Mouse (Mus musculus) midbrain, postnatal 0 days (tissue): ENCODE measurements at regions not wholly inside any gene's neighbourhood (a gene's known extent, or its start where the extent isn't known, plus 50 kb on each side); places are given as distances from the start of the nearest gene placed in this dataset.

ENCODE experiments used
- ATAC-seq: fragments of 200-750 bp; cut with Nextera tagmentation; 2 replicates; pipeline ENCODE4 v1.8.0; 2017; ENCODE audit warnings: moderate number of reproducible peaks, mild to moderate bottlenecking, moderate TSS enrichment, moderate library complexity; ENCODE audit not compliant: low FRiP score
- DNase-seq: peaks from one replicate; pipeline ENCODE4 v3.0.0-alpha.2; 2015; ENCODE audit warnings: low spot score
- H3K27ac ChIP-seq: fragments of 300-500 bp; sonication (generic); 2 replicates; pipeline ENCODE4 v1.5.1; 2014; ENCODE audit warnings: low read depth, mild to moderate bottlenecking, low read length, mixed read lengths
- H3K27me3 ChIP-seq: fragments of 300-500 bp; sonication (generic); 2 replicates; pipeline ENCODE4 v1.6.1; 2014; ENCODE audit warnings: low read length, control low read depth, mixed read lengths; ENCODE audit not compliant: insufficient read depth
- H3K36me3 ChIP-seq: fragments of 300-500 bp; sonication (generic); 2 replicates; pipeline ENCODE4 v1.6.1; 2014; ENCODE audit warnings: low read length, control low read depth, mixed read lengths; ENCODE audit not compliant: insufficient read depth
- H3K4me1 ChIP-seq: fragments of 300-500 bp; sonication (generic); 2 replicates; pipeline ENCODE4 v1.6.1; 2014; ENCODE audit warnings: mild to moderate bottlenecking, control low read depth, antibody characterized with exemption, low read length, mixed read lengths; ENCODE audit not compliant: insufficient read depth
- H3K4me2 ChIP-seq: fragments of 300-500 bp; sonication (generic); 2 replicates; pipeline ENCODE4 v1.6.1; 2014; ENCODE audit warnings: low read depth, mild to moderate bottlenecking, low read length, mixed read lengths; ENCODE audit not compliant: poor library complexity, severe bottlenecking
- H3K4me3 ChIP-seq: fragments of 300-500 bp; sonication (generic); 2 replicates; pipeline ENCODE4 v1.5.1; 2014; ENCODE audit warnings: low read depth, mild to moderate bottlenecking, low read length, moderate library complexity
- H3K9ac ChIP-seq: fragments of 300-500 bp; sonication (generic); replicated peaks from 2 replicates; pipeline ENCODE4 v1.6.1; 2014; ENCODE audit warnings: mild to moderate bottlenecking, low read length, moderate library complexity, mixed read lengths; ENCODE audit not compliant: poor library complexity, severe bottlenecking
- H3K9me3 ChIP-seq: fragments of 300-500 bp; sonication (generic); 2 replicates; pipeline ENCODE4 v1.6.1; 2016; ENCODE audit warnings: low read length, control low read depth
- CTCF ChIP-seq: IDR thresholded peaks from 2 replicates; pipeline ENCODE4 v1.5.1; 2016; ENCODE audit warnings: antibody characterized with exemption, mild to moderate bottlenecking
- WGBS: fragments of 180-500 bp; shearing (Covaris S2); extraction: QIAGEN DNeasy Blood & Tissue Kit; methylation state at CpG from one replicate; pipeline ENCODE4 v1.1.7; 2014; 5-methylcytosine and 5-hydroxymethylcytosine counted together

- Histone ChIP-seq H3K27me3 (no peaks in the 10 kb centered on the region), H3K9ac (no peak overlapping the region), H3K4me2 (no peak overlapping the region), H3K4me1 (no peaks in the 10 kb centered on the region), H3K4me3 (no peak overlapping the region), H3K9me3 (no peaks in the 10 kb centered on the region), H3K36me3 (no peaks in the 10 kb centered on the region), H3K27ac (no peak overlapping the region)
- 91% methylated on average over 6 of the region's 6 CpGs for WGBS
- DNase-seq: no peak
- no peak for ATAC-seq
- TF ChIP-seq CTCF: no peak
Observed at GRCm38 (mm10) chr9:100303762-100304161, 182.8 kb downstream of the Il20rb start.

GRCm38 (mm10) chr9:100301613-100302012 is 185.0 kb downstream of the Il20rb start:
- no peaks in the 10 kb centered on the region for H3K4me1 ChIP-seq
- no peak overlapping the region for H3K4me3 ChIP-seq
- no peaks in the 10 kb centered on the region for H3K36me3 ChIP-seq
- peak; percentile 83 for TF ChIP-seq CTCF
- DNase-seq (peak; percentile 74), ATAC-seq (no peak)
- no peak overlapping the region for H3K4me2 ChIP-seq
- H3K27ac ChIP-seq: no peak overlapping the region
- H3K9ac ChIP-seq: no peak overlapping the region
- no peaks in the 10 kb centered on the region for H3K27me3 ChIP-seq
- no peaks in the 10 kb centered on the region for H3K9me3 ChIP-seq
- WGBS: 37% methylated on average over 12 of the region's 12 CpGs

GRCm38 (mm10) chr9:100277361-100277760 is 209.2 kb downstream of the Il20rb start:
- 67% methylated on average over 13 of the region's 13 CpGs for WGBS
- Histone ChIP-seq H3K9me3 (no peaks in the 10 kb centered on the region), H3K27ac (no peak overlapping the region), H3K4me1 (no peaks in the 10 kb centered on the region), H3K4me3 (no peak overlapping the region), H3K27me3 (no peaks in the 10 kb centered on the region), H3K36me3 (no peaks in the 10 kb centered on the region), H3K9ac (no peak overlapping the region; the same call in 1 of the 2 replicates), H3K4me2 (no peak overlapping the region)
- ATAC-seq (no peak), DNase-seq (no peak)
- no peak for TF ChIP-seq CTCF

GRCm38 (mm10) chr9:100266528-100267387 is 219.8 kb downstream of the Il20rb start:
- TF ChIP-seq CTCF: no peak
- no peak for DNase-seq
- WGBS: 16% methylated on average over 16 of the region's 16 CpGs
- H3K36me3 ChIP-seq: no peaks in the 10 kb centered on the region
- no peaks in the 10 kb centered on the region for H3K4me1 ChIP-seq
- no peak for ATAC-seq
- H3K4me3 ChIP-seq: peak overlapping the region; percentile 5; the same call in 1 of the 2 replicates
- no peak overlapping the region for H3K9ac ChIP-seq
- 0 out of 2 replicates have a peak, but pooled peaks cover 4% of the 10 kb centered on the region for H3K27me3 ChIP-seq
- peak overlapping the region; percentile 24; the same call in 1 of the 2 replicates for H3K4me2 ChIP-seq
- no peak overlapping the region for H3K27ac ChIP-seq
- H3K9me3 ChIP-seq: no peaks in the 10 kb centered on the region

- no peak for TF ChIP-seq CTCF
- Histone ChIP-seq H3K9ac (no peak overlapping the region), H3K9me3 (no peaks in the 10 kb centered on the region), H3K27ac (no peak overlapping the region), H3K4me1 (no peaks in the 10 kb centered on the region), H3K4me3 (no peak overlapping the region), H3K27me3 (no peaks in the 10 kb centered on the region), H3K4me2 (no peak overlapping the region), H3K36me3 (no peaks in the 10 kb centered on the region)
- ATAC-seq (no peak), DNase-seq (no peak)
- 66% methylated on average over 10 of the region's 10 CpGs for WGBS
Observed at GRCm38 (mm10) chr9:100252409-100252808, 234.2 kb downstream of the Il20rb start.
